Mouse (Mus musculus) brain, embryonic 18.5 days (tissue): ENCODE results near the gene Cdk14.

Experiments
- DNase-seq: peaks from one replicate; pipeline ENCODE4 v3.0.0-alpha.2; 2012; ENCODE audit warnings: low read depth, low spot score

The Cdk14 gene

GRCm38 (mm10) chr5:5005633-5006032, 414.5 kb downstream of the Cdk14 start:
- DNase-seq = no peak

GRCm38 (mm10) chr5:5004740-5005139, 415.4 kb downstream of the Cdk14 start:
- DNase-seq = no peak

- DNase-seq = no peak
These were observed 426.9 kb downstream of the Cdk14 start for GRCm38 (mm10) chr5:4993192-4993601.

GRCm38 (mm10) chr5:4991023-4991422, 429.1 kb downstream of the Cdk14 start:
- no peak for DNase-seq

GRCm38 (mm10) chr5:4990237-4990636, 429.9 kb downstream of the Cdk14 start:
- no peak for DNase-seq

- DNase-seq = no peak
These were observed 433.9 kb downstream of the Cdk14 start for GRCm38 (mm10) chr5:4986181-4986580.

- DNase-seq = no peak
These were observed 440.6 kb downstream of the Cdk14 start for GRCm38 (mm10) chr5:4979551-4979950.

GRCm38 (mm10) chr5:4973408-4973807, 446.7 kb downstream of the Cdk14 start:
- DNase-seq = no peak

GRCm38 (mm10) chr5:4962063-4962610, 458.0 kb downstream of the Cdk14 start:
- DNase-seq = peak; percentile 79

- no peak for DNase-seq
These were observed 458.5 kb downstream of the Cdk14 start for GRCm38 (mm10) chr5:4961636-4962035.

GRCm38 (mm10) chr5:4959446-4959845, 460.7 kb downstream of the Cdk14 start:
- no peak for DNase-seq

- no peak for DNase-seq
These were observed 464.1 kb downstream of the Cdk14 start for GRCm38 (mm10) chr5:4955993-4956392.

GRCm38 (mm10) chr5:4955392-4955791, 464.7 kb downstream of the Cdk14 start:
- DNase-seq = no peak

- no peak for DNase-seq
These were observed 470.7 kb downstream of the Cdk14 start for GRCm38 (mm10) chr5:4949433-4949832.

GRCm38 (mm10) chr5:4948090-4948954, 471.8 kb downstream of the Cdk14 start:
- peak; percentile 37 for DNase-seq

- DNase-seq = no peak
These were observed 485.0 kb downstream of the Cdk14 start for GRCm38 (mm10) chr5:4935131-4935530.

- no peak for DNase-seq
These were observed 485.6 kb downstream of the Cdk14 start for GRCm38 (mm10) chr5:4934491-4934890.

GRCm38 (mm10) chr5:4931539-4932143, 488.5 kb downstream of the Cdk14 start:
- no peak for DNase-seq

- no peak for DNase-seq
These were observed 490.5 kb downstream of the Cdk14 start for GRCm38 (mm10) chr5:4929628-4930027.

- no peak for DNase-seq
These were observed 495.2 kb downstream of the Cdk14 start for GRCm38 (mm10) chr5:4924866-4925265.

- DNase-seq = peak; percentile 55
These were observed 501.7 kb downstream of the Cdk14 start for GRCm38 (mm10) chr5:4918376-4918775.

GRCm38 (mm10) chr5:4917743-4918142, 502.4 kb downstream of the Cdk14 start:
- DNase-seq = no peak

- DNase-seq = no peak
These were observed 502.8 kb downstream of the Cdk14 start for GRCm38 (mm10) chr5:4917274-4917673.
